Mouse (Mus musculus) kidney, adult 2 months (tissue): ENCODE measurements at regions not wholly inside any gene's neighbourhood (a gene's known extent, or its start where the extent isn't known, plus 50 kb on each side); places are given as distances from the start of the nearest gene placed in this dataset.

Source experiments
- CTCF ChIP-seq: fragments of 200-500 bp; conservative IDR thresholded peaks from 2 replicates; pipeline ENCODE4 v1.5.1; 2011; ENCODE audit warnings: low read depth, mild to moderate bottlenecking, control low read depth, low read length, moderate library complexity, mixed read lengths; ENCODE audit not compliant: insufficient read depth, insufficient read length
- POLR2A ChIP-seq: fragments of 200-500 bp; IDR thresholded peaks from one replicate; pipeline ENCODE4 v1.6.1; 2011; ENCODE audit warnings: low read depth, low read length, control low read depth

- TF ChIP-seq CTCF (no peak), POLR2A (no peak)
These were observed 197.3 kb upstream of the 4930412O13Rik start for GRCm38 (mm10) chr2:9683673-9684210.
